Mouse (Mus musculus) testis, adult 2 months (tissue): ENCODE measurements at regions not wholly inside any gene's neighbourhood (a gene's known extent, or its start where the extent isn't known, plus 50 kb on each side); places are given as distances from the start of the nearest gene placed in this dataset.

Experiments used
- H3K27ac ChIP-seq: fragments of 200-500 bp; 2 replicates; pipeline ENCODE4 v1.5.1; 2012; ENCODE audit warnings: low read depth, low read length; ENCODE audit not compliant: control insufficient read depth, insufficient read depth
- H3K27me3 ChIP-seq: fragments of 200-500 bp; 2 replicates; pipeline ENCODE4 v1.6.1; 2012; ENCODE audit warnings: mild to moderate bottlenecking, low read length, moderate library complexity; ENCODE audit not compliant: control insufficient read depth, insufficient read depth
- H3K36me3 ChIP-seq: fragments of 200-500 bp; 2 replicates; pipeline ENCODE4 v1.6.1; 2012; ENCODE audit warnings: mild to moderate bottlenecking, low read length; ENCODE audit not compliant: control insufficient read depth, insufficient read depth
- H3K4me1 ChIP-seq: fragments of 200-500 bp; 2 replicates; pipeline ENCODE4 v1.6.1; 2012; ENCODE audit warnings: low read length; ENCODE audit not compliant: control insufficient read depth, insufficient read depth
- H3K4me3 ChIP-seq: fragments of 200-500 bp; 2 replicates; pipeline ENCODE4 v1.5.1; 2012; ENCODE audit warnings: low read depth, mild to moderate bottlenecking, low read length, moderate library complexity, mixed read lengths; ENCODE audit not compliant: control insufficient read depth
- CTCF ChIP-seq: fragments of 200-500 bp; IDR thresholded peaks from 2 replicates; pipeline ENCODE4 v1.5.1; 2012; ENCODE audit warnings: low read depth, mild to moderate bottlenecking, inconsistent platforms, low read length, moderate library complexity; ENCODE audit not compliant: control insufficient read depth, insufficient read depth, insufficient replicate concordance
- POLR2A ChIP-seq: fragments of 200-500 bp; IDR thresholded peaks from 2 replicates; pipeline ENCODE4 v1.6.1; 2012; ENCODE audit warnings: low read depth, mild to moderate bottlenecking, inconsistent platforms, low read length, moderate library complexity; ENCODE audit not compliant: control insufficient read depth

GRCm38 (mm10) chr9:32915633-32916032 lies 279.6 kb downstream of the Ets1 start:
- H3K27me3 ChIP-seq, result no peaks in the 10 kb centered on the region

GRCm38 (mm10) chr9:32916731-32917130 lies 280.7 kb downstream of the Ets1 start:
- Histone ChIP-seq H3K4me1 (no peaks in the 10 kb centered on the region), H3K27me3 (no peaks in the 10 kb centered on the region), H3K27ac (no peak overlapping the region), H3K36me3 (no peaks in the 10 kb centered on the region), H3K4me3 (no peak overlapping the region)
- TF ChIP-seq POLR2A (no peak), CTCF (no peak)

More at GRCm38 (mm10) chr9:32915633-32916032, 279.6 kb downstream of the Ets1 start:
- no peak overlapping the region for H3K4me3 ChIP-seq
- no peaks in the 10 kb centered on the region for H3K36me3 ChIP-seq
- no peaks in the 10 kb centered on the region for H3K4me1 ChIP-seq
- no peak overlapping the region for H3K27ac ChIP-seq
- TF ChIP-seq POLR2A, result no peak
- no peak for TF ChIP-seq CTCF

GRCm38 (mm10) chr9:32923925-32924324 lies 287.9 kb downstream of the Ets1 start:
- Histone ChIP-seq H3K4me3 (no peak overlapping the region), H3K27me3 (no peaks in the 10 kb centered on the region), H3K4me1 (no peaks in the 10 kb centered on the region), H3K27ac (no peak overlapping the region), H3K36me3 (no peaks in the 10 kb centered on the region)
- TF ChIP-seq CTCF (no peak), POLR2A (no peak)

GRCm38 (mm10) chr9:32924333-32924886 lies 288.4 kb downstream of the Ets1 start:
- Histone ChIP-seq H3K27me3 (no peaks in the 10 kb centered on the region), H3K4me1 (no peaks in the 10 kb centered on the region), H3K36me3 (no peaks in the 10 kb centered on the region), H3K4me3 (no peak overlapping the region), H3K27ac (no peak overlapping the region)
- TF ChIP-seq POLR2A (no peak), CTCF (no peak)

GRCm38 (mm10) chr9:32925036-32925435 lies 289.0 kb downstream of the Ets1 start:
- H3K27me3 ChIP-seq, result no peaks in the 10 kb centered on the region
- TF ChIP-seq POLR2A, result no peak
- no peak for TF ChIP-seq CTCF
- H3K4me3 ChIP-seq, result no peak overlapping the region
- no peaks in the 10 kb centered on the region for H3K4me1 ChIP-seq
- H3K27ac ChIP-seq, result no peak overlapping the region
- no peaks in the 10 kb centered on the region for H3K36me3 ChIP-seq

- no peak for TF ChIP-seq POLR2A
- no peak for TF ChIP-seq CTCF
- Histone ChIP-seq H3K36me3 (no peaks in the 10 kb centered on the region), H3K4me1 (no peaks in the 10 kb centered on the region), H3K27me3 (no peaks in the 10 kb centered on the region), H3K4me3 (no peak overlapping the region), H3K27ac (no peak overlapping the region)
Measured at GRCm38 (mm10) chr9:32925720-32926595, 289.9 kb downstream of the Ets1 start.

- no peak for TF ChIP-seq POLR2A
Measured at GRCm38 (mm10) chr9:32927656-32928055, 291.6 kb downstream of the Ets1 start.

More at GRCm38 (mm10) chr9:32927656-32928055, 291.6 kb downstream of the Ets1 start:
- Histone ChIP-seq H3K4me1 (no peaks in the 10 kb centered on the region), H3K27me3 (no peaks in the 10 kb centered on the region), H3K27ac (no peak overlapping the region), H3K4me3 (no peak overlapping the region), H3K36me3 (no peaks in the 10 kb centered on the region)
